Mouse (Mus musculus) thymus, postnatal 0 days (tissue): ENCODE results near the gene Zc3h12a. TPM values are rescaled to one million over a fixed set of nuclear protein-coding genes. Genes with fewer than 3 reads are reported as not detected.
A peak's percentile ranks its signal among the peaks of the same experiment; 100 is the strongest.

Experiments
- DNase-seq: peaks from one replicate; pipeline ENCODE4 v3.0.0-alpha.2; 2015; ENCODE audit warnings: low spot score
- polyA plus RNA-seq: library from polyadenylated mRNA; unstranded; fragments of >200 nt; fragmentation: Nextera tagmentation; extraction: Ambion mirVana; gene quantifications from 2 replicates; pipeline ENCODE4 v1.2.1, GENCODE M21; 2015

The Zc3h12a gene
- polyA plus RNA-seq, 1 experiment from 2014 or later, result 3.5 TPM

DNA sequence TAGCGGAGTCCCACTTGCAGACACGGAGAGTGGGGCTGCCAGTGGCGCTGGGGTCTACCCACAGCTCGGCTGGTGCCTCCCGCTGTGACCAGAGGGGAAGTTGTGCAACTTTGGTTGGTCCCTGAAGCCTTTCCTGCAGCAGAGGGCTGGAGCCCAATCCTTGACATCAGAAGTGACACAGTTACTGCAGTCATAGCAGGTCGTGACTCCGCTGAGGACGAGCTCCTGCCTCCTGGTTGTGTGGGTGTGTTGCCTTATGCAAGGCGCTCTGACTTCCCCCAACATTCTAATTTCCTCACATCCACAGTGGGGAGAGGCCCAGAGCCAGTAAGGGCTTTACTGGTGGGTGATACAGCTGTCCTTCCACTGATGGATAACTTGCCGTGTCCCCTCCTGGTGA, 17.6 kb upstream of the Zc3h12a start:
- DNase-seq, result no peak

DNA sequence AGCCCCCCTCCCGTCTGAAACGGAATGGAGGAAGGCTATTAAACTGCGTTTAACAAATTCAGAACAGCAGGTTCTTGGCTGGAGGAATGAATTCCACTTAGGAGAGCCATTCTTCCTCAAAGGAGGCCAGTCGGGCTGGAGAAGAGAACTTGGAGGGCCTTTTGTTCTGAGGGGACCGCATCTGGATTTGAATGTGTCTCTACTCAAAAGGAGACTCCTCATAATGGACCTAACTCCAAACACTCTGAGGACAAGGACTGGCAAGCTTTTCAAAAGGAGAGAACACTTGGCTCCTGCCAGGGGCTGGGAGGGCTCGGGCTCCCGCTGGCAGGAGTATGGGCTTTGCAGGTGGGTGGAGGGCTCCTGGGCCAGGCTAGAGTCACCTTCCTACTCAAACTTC, 17.0 kb upstream of the Zc3h12a start:
- no peak for DNase-seq

DNA sequence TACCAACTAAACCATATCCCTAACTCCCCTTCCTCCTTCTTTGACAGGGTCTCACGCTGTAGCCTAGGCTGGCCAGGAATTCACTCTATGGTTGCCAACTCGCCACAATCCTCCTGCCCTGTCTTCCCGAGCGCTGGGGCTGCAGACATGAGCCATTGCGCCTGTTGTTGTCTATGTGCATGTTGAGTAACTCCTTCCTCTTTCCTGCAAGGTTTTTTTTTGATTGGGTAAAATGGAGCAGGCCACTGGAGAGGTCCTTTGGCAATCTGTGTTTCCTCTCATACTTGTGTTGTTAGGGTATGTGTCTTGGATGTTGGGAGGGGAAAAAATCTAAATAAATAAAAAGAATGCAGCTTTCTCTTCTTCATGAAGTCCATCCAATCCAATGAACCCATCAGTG, 16.6 kb upstream of the Zc3h12a start:
- DNase-seq, result no peak

DNA sequence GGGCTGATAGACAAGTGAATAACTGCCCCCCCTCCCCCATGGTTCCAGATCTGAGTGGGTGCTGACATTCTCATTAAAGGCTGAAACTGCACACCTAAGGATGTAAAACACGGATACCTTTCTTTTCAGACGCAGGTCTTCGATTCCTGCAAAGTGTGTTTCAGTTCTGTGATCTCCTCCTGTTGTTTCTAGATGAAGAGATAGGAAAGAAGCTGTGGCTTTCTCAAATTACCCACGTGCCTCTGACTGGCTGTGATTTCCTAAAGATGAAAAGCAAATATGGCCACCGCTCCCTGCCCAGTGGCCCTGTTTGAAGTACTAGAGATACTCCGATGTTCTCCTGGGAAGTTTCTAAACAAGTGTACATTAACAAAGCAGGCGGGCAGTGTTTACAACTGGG, 10.7 kb upstream of the Zc3h12a start:
- no peak for DNase-seq

DNA sequence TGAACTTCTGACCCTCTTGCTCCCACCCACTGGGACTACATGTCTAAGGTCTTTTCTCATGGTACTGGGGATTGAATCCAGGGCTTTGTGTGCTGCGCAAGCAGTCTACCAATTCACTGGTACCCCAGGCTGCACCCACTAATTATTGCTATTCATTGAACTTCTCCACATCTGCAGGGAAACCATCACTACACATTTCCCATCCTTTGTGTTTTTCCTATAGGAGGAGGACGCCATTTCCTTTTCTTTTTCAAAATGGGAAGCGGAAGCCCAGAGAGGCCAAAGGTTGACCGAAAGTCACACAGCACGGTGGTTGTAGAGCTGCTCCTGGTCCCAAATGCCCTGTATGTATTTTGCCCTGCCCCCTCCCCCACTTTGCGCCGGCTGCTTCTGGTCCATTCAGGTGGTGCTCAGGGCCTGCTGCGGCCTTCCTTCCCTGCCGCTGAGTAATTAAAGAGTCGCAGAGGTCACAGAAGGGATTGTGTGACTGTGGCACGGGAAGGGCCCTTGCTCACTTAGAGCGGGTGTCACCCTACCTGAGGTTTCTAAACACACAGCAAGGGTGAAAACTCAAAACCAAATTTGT, 8.8 kb upstream of the Zc3h12a start:
- DNase-seq, result no peak

DNA sequence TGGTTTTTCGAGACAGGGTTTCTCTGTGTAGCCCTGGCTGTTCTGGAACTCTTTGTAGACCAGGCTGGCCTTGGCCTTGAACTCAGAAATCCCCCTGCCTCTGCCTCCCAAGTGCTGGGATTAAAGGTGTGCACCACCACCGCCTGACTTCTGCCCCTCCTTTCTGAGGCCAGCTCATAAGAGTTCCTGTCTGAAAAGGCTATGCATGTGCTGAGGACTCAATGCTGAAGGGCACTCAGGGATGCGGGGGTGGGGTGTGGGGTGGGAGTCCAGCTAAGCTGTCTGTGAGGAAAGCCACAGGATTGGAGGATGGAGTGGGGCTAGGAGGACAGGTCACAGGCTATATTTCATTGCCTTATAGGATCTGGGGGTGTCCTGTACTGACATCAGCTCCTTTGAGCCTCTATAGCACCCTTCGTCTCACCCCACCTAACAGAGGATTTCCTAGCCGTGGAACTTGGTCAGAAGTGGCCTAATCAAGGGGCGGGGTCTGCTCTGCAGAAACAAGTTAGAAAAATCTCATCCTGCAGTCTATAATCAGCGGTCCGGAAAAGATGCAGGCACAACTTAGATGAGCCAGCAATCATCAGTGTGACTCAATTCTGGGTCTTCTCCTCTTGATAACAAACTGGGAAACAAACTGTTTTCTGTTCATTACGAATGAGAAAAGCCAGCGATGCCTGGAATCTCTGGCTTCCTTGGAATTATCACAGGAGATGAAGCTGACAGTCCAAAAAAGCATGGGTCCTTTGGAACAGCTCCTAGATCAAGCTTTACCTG, 7.6 kb upstream of the Zc3h12a start:
- no peak for DNase-seq

DNA sequence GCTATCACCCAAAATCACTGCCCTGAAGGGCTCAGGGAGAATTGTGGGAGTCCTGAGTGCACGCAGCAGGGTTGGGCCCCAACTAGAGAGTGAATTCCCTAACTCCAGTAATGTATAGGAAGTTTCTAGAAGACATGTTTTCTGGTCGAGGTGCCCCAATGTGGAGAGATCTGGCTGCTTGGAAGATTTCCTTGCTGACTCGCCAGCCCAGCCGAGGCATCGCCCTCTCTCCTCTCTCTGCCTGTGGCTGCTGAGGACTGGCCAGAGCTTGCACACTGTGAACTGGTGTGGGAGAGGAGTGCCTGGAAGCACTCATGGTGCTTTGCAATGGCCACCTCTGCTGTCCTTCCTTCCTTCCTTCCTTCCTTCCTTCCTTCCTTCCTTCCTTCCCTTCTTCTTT, 7.0 kb upstream of the Zc3h12a start:
- no peak for DNase-seq

DNA sequence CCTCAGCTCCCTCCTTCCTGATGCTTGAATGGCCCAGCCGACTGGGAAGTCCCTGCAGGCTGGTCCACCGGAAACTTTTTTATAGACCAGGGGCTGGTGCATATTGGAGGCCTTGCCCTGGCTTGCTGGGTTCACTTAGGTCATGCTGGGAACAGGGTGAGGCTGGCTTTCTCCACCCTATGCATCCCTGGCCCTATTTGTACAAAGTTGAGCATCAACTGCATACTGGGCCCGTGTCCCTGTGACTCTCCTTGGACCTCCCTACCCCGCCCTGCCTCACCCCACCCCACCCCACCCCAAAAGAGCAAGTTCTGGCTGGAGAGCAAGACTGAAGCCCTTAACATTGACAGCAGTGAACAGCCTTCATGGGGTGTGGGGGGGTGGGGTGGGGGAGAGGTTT, 6.6 kb upstream of the Zc3h12a start:
- no peak for DNase-seq

DNA sequence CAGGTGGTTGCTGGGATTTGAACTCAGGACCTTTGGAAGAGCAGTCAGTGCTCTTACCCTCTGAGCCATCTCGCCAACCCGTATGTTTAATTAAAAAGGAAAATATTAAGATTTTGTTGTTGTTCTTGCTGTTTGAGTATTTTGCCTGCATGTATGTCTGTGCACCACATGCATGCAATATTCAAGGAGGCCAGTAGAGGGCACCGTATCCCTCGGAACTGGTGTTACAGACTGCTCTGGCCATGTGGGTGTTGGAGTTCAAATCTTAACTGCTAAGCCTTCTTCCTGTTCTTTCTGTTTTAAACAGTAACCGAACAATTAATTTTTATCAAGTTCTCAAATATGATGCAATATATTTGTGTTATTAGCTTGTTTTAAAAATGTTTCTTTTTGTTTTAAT, 4.8 kb upstream of the Zc3h12a start:
- DNase-seq, result peak; percentile 78

DNA sequence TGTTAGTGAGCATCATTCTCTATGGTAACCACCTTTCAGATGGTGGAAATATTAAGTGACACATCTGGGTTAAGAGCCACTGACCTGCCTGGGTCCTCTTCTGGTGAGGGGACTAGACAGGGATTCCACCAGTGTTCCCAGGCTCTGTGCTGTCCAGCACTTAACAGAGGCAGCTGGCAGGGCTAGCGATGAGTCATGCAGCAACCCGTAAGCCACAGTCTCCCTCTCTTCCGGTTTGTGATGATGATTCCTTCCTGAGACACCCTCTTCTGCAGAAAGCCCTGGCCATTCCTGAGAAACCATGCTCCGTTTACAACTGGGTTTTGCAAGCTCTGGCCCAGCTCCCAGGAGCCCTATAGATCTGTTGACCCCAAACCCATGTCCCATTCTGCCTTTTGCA, 3.9 kb upstream of the Zc3h12a start:
- no peak for DNase-seq

DNA sequence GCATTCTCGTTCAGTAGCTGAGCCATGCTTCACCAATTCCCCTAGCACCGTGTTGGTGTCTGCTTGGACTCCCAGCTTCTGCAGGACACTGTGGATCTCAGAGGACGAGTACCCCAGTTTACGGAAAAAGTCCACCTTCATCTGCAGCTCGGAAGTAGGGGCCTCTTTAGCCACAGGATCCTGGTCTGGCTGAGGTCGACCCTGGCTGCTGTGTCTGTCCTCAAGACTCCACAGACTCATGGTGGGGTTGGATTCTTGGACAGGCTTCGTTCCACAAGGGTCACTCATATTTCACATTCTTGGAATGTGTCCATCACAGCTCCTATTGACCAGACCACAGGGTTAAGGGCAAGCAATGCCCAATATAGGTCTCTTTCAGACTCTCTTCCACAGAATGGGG, 879 bp downstream of the Zc3h12a start:
- no peak for DNase-seq

DNA sequence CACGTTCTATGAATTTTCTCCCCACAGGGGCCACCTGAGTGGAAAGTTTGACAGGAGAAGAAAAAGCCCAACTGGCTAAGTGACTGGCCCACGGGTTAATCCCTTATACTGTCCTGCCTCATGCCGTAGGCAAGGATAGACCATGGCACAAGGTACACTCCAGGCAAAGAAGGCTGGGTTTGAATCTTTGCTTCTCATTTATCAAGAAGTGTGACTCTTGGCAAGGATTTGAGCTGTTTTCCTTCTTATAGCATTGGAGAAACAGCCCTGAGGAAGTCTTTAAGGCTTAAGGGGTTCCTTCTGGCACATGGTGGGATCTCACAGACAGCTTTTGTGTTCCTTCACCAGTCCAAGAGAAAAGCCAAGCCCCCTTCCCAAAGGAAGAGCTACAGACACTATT, 1.5 kb downstream of the Zc3h12a start:
- no peak for DNase-seq

DNA sequence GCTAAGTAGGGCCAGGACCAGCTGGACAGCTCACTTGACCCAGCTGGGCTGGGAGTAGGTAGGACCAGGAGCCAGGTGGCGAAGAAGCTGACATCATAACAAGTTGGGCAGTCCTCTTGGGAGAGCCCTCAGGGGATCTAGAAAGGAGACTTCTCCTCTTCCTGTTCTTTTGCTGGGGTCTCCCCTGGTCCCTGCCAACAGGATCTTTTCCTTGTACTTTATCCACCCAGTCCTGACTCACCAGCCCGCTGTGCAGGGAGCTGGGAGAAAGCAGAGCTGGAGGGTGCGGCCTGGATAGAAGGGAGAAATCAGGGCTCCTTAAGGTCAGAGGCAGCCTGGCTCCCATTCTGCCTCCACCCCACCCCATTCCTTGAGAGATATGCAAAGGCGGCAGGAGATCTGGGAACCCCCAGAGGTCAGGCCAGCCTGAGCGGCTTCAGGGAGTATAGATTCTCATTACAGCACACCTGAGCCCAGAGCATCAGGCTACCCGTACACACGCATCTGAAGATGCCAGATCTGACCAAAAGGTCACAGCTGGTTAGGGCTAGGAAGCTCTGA, 2.2 kb downstream of the Zc3h12a start:
- no peak for DNase-seq

DNA sequence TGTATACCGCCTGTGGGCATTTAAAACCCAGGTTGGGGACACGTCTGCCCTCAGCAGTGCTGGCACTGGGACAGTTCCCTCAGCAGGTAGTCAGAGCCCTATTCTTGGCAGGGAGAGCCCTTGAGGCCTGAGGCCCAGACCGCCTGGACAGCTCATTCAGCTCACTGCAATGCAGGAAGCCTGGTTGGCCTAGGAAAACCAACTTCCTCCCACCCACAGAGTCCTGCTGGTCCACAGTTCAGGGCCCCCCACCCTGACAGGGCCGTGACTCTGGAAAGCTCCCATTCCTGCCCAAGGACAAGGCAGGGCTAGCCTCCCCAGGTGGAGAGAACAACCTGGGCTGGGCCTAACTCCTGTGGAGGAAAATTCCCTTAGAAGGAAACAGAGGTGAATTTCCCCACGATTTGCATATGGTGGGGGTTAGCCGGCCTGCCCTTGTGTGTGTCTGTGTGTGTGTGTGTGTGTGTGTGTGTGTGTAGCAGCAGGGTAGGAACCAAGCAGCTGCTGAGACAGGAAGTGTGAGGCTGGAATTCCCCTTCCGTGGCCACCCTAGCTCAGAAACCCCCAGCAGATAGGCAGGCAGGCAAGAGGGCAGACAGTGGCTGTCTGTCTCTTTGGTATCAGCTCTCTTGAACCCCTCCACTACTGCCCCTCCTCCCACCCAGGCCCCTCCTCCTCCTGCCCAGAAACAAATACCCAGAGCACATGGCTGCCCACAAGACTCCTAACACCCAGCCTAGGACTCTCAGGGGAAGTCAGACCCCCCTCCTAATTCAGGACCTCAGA, 3.0 kb downstream of the Zc3h12a start:
- peak; percentile 71 for DNase-seq

DNA sequence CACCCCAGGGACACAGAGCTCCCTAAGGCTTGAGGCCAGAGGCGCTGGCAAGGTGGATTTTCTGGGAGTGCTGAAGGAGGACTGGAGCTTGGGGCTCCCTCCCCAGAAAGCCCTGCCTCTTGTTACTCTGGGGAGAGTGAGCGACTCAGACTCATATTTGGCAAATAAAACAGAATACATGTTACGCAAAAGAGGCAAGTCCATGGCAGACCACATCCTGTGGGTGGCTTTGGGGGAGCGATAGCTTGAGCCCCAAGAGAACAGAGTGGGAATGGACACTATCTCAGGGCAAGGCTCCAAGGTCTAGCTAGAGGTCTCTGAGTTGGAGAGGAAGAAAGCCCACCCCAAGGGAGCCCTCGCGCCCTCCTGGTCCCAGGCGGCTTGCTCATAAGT, 4.4 kb downstream of the Zc3h12a start:
- DNase-seq, result no peak

DNA sequence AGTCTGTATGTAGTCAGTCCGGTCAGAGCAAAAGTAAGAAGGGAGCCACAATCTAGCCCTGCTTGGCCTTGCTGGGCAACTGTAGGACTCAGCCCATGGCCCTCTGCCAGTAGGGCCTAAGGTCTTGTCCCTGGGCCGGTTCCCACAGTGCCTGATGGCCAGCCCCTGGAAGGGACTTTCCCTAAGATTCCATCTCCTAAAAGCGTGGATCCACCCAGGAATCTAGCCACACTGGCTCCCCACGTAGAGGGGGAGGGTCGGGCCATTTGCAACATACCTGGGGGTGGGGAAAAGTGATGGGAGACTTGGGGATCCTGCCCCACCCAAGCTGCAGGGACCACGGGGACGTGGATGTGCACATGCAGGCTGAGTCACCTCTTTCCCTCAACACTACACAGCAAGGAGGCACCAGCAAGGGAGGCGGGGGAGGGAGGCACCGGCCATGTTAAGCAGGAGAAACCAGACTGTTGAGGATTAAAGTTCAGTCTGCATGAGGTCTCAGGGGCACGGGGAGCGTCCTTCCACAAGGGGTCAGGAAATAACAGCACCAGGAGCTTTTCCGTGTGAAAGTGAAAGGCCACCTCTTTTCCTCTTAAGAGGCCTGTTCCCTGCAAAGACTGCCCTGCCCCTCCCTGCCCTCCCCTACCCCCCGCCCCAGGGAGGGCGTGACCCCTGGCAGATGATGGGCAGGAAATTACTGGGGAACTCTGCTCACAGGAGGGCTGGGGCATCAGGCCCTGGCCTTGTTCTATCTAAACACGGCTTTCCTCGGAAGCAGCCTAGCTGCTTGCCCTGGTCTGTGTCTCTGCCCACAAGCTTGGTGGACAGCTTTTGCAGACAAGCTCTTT, 5.0 kb downstream of the Zc3h12a start:
- peak; percentile 44 for DNase-seq

DNA sequence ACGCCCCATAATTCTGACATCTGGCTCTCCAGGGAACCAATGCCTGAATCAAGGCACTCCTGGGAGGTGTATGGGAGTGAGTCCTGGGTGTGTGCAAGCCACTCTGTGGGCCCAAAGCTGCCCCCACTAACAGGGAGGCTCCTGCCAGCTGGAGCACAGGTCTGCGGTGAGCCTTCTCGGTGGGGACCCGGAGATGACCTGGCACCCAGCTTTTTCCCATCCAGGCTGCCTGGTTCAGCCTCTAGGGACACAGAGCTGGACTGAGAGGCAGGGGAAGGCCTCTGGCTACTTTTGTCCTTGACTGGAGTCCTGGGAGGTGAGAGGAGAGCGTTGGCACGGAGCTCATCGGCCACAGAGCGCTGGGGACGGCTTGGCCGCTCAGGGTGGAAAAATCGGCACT, 7.9 kb downstream of the Zc3h12a start:
- DNase-seq, result no peak

DNA sequence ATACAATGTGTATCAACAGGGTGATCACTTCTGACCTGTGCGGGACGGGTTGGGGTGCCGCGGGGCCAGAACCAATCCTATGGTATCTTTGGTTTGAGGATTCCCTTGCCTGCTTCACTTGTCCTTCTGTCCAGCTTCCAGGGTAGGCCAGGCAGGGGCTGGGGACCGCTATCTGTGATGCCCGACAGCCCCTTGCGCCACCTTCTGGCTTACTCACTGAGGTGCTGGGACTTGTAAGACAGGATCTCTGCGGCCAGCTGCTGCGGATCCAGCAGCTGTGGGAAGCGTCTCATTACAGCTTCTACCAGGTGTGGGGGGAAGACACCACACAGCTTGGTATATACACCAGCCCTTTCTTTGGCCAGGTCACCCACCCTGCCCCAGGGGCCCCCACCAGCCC, 8.6 kb downstream of the Zc3h12a start:
- peak; percentile 50 for DNase-seq

DNA sequence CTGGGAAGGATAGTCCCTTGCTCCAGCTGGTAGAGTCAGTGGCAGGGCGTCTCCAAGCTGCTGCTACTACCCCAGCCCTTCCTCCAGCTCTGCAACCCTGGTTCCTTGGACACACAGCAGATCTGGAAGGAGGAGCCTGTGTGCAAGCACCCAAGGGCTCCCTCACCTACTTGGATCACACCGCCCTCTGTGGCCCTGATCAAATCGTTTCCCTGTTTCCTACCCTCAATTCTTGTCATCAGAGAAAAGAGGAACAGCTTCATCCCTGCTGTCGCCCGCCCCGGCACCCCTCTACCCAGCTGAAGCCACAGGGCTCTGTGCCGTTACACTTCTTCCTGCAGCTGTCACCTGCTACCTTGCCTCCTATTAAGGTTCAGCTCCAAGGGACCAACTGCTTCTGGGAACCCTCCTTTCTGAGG, 9.7 kb downstream of the Zc3h12a start:
- DNase-seq, result peak; percentile 85

DNA sequence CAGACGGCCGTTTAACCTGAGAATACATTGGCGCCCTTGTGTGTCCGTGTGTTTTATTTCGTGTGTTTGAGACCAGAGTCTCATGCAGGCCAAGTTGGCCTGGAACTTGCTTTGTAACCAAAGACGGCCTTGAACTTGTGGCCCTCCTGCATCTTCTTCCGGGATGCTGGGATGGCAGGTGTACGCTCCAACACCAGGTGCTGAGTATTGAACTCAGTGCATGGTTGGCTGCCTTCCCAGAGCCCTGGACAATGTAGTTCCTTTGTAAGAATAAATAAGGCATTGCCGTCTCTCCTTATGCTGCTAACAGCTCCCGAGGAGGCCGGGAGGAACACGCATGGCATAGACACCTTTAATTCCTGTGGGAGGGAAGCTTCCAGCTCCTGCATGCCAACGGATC, 10.7 kb downstream of the Zc3h12a start:
- DNase-seq, result no peak
